Mouse (Mus musculus): Measurements from ENCODE around the gene Psmd7. TPM values are rescaled to one million over a fixed set of nuclear protein-coding genes. Genes with fewer than 3 reads are reported as not detected.

Psmd7 gene
- polyA plus RNA-seq, 1 experiment from 2014 or later = 298 TPM

MicroRNAs encoded within 50 kb of the gene (microRNA counts, 519-probe panel; counts per million panel counts)
- microRNA mmu-miR-140 = 4,887 counts per million, percentile 51 among the panel's probes with 10 or more counts

Small RNA genes lying within 50 kb of the gene (microRNA-seq; reads per million reads assigned to microRNA genes)
- 4,791 reads per million, percentile 86 among the genes with 10 or more reads in this experiment for gene Mir140 (ENCODE audit: insufficient number of aligned reads)

Other genes starting within 250 kb of the Psmd7 start
- 6.9 and 8.0 TPM in 2 replicates for gene Nqo1, start 185.3 kb downstream of the Psmd7 start, polyA plus RNA-seq (2014; fragmentation: Nextera tagmentation; extraction: Ambion mirVana)
- gene Nob1, start 163.4 kb downstream of the Psmd7 start, polyA plus RNA-seq (2014; fragmentation: Nextera tagmentation; extraction: Ambion mirVana) = 81.5 and 88.7 TPM in 2 replicates
- gene Wwp2, start 152.1 kb downstream of the Psmd7 start, polyA plus RNA-seq (2014; fragmentation: Nextera tagmentation; extraction: Ambion mirVana) = 51.1 and 59.3 TPM in 2 replicates